Mouse (Mus musculus) CH12.LX (cell line): Measurements from ENCODE around the gene Sh3glb2. TPM values are rescaled to one million over a fixed set of nuclear protein-coding genes. Genes with fewer than 3 reads are reported as not detected.

Experiments used
- DNase-seq: peaks from one replicate; pipeline ENCODE4 v3.0.0-alpha.2; 2013; ENCODE audit errors: extremely low read depth
- H3K27ac ChIP-seq: 2 replicates; pipeline ENCODE4 v1.5.1; 2012; ENCODE audit warnings: low read depth, mild to moderate bottlenecking, control low read depth, moderate library complexity; ENCODE audit not compliant: insufficient read depth
- H3K27me3 ChIP-seq: replicated peaks from 2 replicates; pipeline ENCODE3; 2012; ENCODE audit warnings: inconsistent platforms
- H3K36me3 ChIP-seq, 2 experiments: replicated peaks in 1 of 2; 2 replicates each; pipeline versions ENCODE3 to v1.6.1; 2012; ENCODE audit warnings: inconsistent platforms in 1 of 2, low read length in 1 of 2, mild to moderate bottlenecking in 1 of 2, mixed read lengths in 1 of 2, moderate library complexity in 1 of 2; ENCODE audit not compliant: control insufficient read depth in 1 of 2, insufficient read depth in 1 of 2
- H3K4me1 ChIP-seq, 2 experiments: 2 replicates each; pipeline ENCODE4 v1.6.1; 2012; ENCODE audit warnings: inconsistent platforms in 1 of 2, moderate library complexity in 1 of 2; ENCODE audit not compliant: insufficient read depth in 2 of 2, control insufficient read depth in 1 of 2
- H3K4me2 ChIP-seq: 2 replicates; pipeline ENCODE4 v1.6.1; 2012; ENCODE audit warnings: low read depth, mild to moderate bottlenecking, control low read depth; ENCODE audit not compliant: poor library complexity, insufficient read depth, severe bottlenecking
- H3K4me3 ChIP-seq, 3 experiments: fragments of 150-350 bp in 1 of 3; sonication (generic) in 1 of 3; replicated peaks in 1 of 3; 2 replicates each; pipeline versions ENCODE3 to v1.5.1; 2011 to 2012; ENCODE audit warnings: low read depth in 2 of 3, low read length in 2 of 3, mild to moderate bottlenecking in 2 of 3, moderate library complexity in 2 of 3, control low read depth in 1 of 3, improper control_type of control experiment in 1 of 3, inconsistent platforms in 1 of 3, mixed read lengths in 1 of 3; ENCODE audit not compliant: poor library complexity in 1 of 3
- H3K79me2 ChIP-seq: replicated peaks from 2 replicates; pipeline ENCODE4 v1.6.1; 2012; ENCODE audit warnings: mild to moderate bottlenecking, moderate library complexity; ENCODE audit not compliant: control insufficient read depth, poor library complexity, insufficient read depth, severe bottlenecking; ENCODE audit errors: extremely low read depth
- H3K9ac ChIP-seq: 2 replicates; pipeline ENCODE4 v1.6.1; 2012; ENCODE audit warnings: low read depth, mild to moderate bottlenecking, control low read depth, moderate library complexity; ENCODE audit not compliant: insufficient read depth
- H3K9me3 ChIP-seq: replicated peaks from 2 replicates; pipeline ENCODE3; 2012; ENCODE audit warnings: low read length, inconsistent platforms, mixed read lengths
- JUN ChIP-seq: IDR thresholded peaks from 2 replicates; pipeline ENCODE4 v1.6.1; 2011; ENCODE audit warnings: low read depth, mild to moderate bottlenecking, low read length, improper control_type of control experiment, moderate library complexity; ENCODE audit not compliant: insufficient read depth
- MAFK ChIP-seq: IDR thresholded peaks from 2 replicates; pipeline ENCODE4 v1.6.1; 2011; ENCODE audit warnings: low read length, improper control_type of control experiment; ENCODE audit not compliant: insufficient replicate concordance
- NRF1 ChIP-seq: IDR thresholded peaks from 2 replicates; pipeline ENCODE4 v1.6.1; 2014; ENCODE audit warnings: low read depth, mild to moderate bottlenecking, inconsistent platforms, low read length, improper control_type of control experiment, moderate library complexity
- RAD21 ChIP-seq: IDR thresholded peaks from 2 replicates; pipeline ENCODE4 v1.6.1; 2011; ENCODE audit warnings: low read depth, mild to moderate bottlenecking, low read length, improper control_type of control experiment, moderate library complexity
- RCOR1 ChIP-seq: conservative IDR thresholded peaks from 2 replicates; pipeline ENCODE4 v1.6.1; 2012; ENCODE audit warnings: low read depth, mild to moderate bottlenecking, inconsistent platforms, low read length, improper control_type of control experiment
- USF2 ChIP-seq: conservative IDR thresholded peaks from 2 replicates; pipeline ENCODE4 v1.6.1; 2011; ENCODE audit warnings: low read depth, low read length, improper control_type of control experiment
- dilution Hi-C: fragments of 300-500 bp; cut with MboI; formaldehyde crosslinking; loops from 2 replicates; pipeline ENCODE4 v1.14.3; 2020; ENCODE audit warnings: low sequenced_read_pairs; ENCODE audit not compliant: extremely low pct_unique_long_range_greater_than_20kb, extremely low pct_ligation_motif_present
- in situ Hi-C: fragments of 300-500 bp; cut with MboI; formaldehyde crosslinking; loops from 3 replicates; pipeline ENCODE4 v1.14.3; 2019; ENCODE audit warnings: low sequenced_read_pairs, low pct_ligation_motif_present, low pct_unique_long_range_greater_than_20kb, mixed read lengths
- polyA plus RNA-seq: library from polyadenylated mRNA; unstranded; fragments of >175 nt; gene quantifications from 2 replicates; pipeline ENCODE4 v1.2.1, GENCODE M21; 2012; ENCODE audit warnings: low read depth; ENCODE audit not compliant: insufficient read length
- total RNA-seq, 2 experiments: library from RNA; depleted of rRNA; stranded (reverse); fragments of 300-350 nt in 1 of 2; fragments of >200 nt in 1 of 2; gene quantifications; 2 replicates each; pipeline ENCODE4 v1.2.3; 2012 to 2014

Sh3glb2 gene
- total and polyA plus RNA-seq, 3 experiments, result 27.2 to 47.8 (median 38.9) TPM

DNA sequence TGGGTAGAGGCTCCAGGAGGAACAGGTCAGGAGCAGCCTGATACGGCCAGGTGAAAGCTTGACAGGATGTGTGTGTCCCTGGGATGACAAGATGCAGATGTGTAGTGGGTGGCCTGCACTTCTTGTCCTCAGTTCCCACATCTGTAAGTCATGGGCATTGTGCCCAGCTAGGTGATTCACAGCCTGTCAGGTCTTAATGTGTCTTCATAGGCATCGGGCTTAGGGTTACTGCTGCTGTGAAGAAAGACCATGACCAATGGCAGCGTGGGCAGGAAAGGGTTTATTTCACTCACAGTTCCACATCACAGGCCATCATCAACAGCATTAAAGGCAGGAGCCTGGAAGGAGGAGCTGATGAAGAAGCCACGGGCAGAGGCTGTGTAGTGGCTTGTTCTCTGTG is 26.5 kb upstream of the Sh3glb2 start:
- no peak for DNase-seq
- no peak overlapping the region for H3K4me3 ChIP-seq
- H3K36me3 ChIP-seq, result peaks cover 32 to 55% of the 10 kb centered on the region in 2 experiments
- no peak overlapping the region for H3K27ac ChIP-seq
- in situ Hi-C loops, result no loop called here
- no peak overlapping the region for H3K9ac ChIP-seq
- dilution Hi-C loops, result no loop called here
- TF ChIP-seq USF2, result no peak
- TF ChIP-seq MAFK, result no peak
- no peak for TF ChIP-seq RCOR1
- no peaks in the 10 kb centered on the region for H3K9me3 ChIP-seq
- H3K4me1 ChIP-seq, result no peaks in the 10 kb centered on the region
- H3K79me2 ChIP-seq, result no peaks in the 10 kb centered on the region
- no peaks in the 10 kb centered on the region for H3K27me3 ChIP-seq
- H3K4me2 ChIP-seq, result no peak overlapping the region

DNA sequence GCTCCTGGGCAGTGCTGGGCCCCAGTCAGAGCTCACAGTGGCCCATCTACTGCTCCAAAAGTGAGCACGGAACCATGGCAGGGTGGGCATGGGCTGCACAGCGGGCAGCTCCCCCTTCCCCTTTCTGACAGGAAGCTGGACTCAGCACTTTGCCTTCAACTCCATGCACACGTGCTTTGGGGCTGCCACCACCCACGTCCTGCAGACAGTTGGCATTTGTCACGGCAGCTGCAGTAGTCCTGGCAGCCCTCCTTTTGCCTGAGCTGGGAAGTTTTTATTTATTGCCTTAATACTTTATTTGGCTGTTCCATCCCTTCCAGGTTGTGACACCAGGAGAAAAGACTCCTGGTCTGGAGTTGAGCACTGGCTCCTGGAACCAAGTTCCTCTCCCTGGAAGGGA is 25.7 kb upstream of the Sh3glb2 start:
- dilution Hi-C loops, result no loop called here
- Histone ChIP-seq H3K9ac (no peak overlapping the region), H3K27me3 (no peaks in the 10 kb centered on the region), H3K27ac (no peak overlapping the region), H3K36me3 (peaks cover 32 to 61% of the 10 kb centered on the region in 2 experiments), H3K4me3 (no peak overlapping the region), H3K79me2 (no peaks in the 10 kb centered on the region), H3K9me3 (no peaks in the 10 kb centered on the region), H3K4me2 (no peak overlapping the region), H3K4me1 (no peaks in the 10 kb centered on the region)
- no peak for TF ChIP-seq NRF1
- no peak for TF ChIP-seq MAFK
- no peak for TF ChIP-seq JUN
- TF ChIP-seq RAD21, result no peak
- in situ Hi-C loops, result no loop called here
- DNase-seq, result no peak

DNA sequence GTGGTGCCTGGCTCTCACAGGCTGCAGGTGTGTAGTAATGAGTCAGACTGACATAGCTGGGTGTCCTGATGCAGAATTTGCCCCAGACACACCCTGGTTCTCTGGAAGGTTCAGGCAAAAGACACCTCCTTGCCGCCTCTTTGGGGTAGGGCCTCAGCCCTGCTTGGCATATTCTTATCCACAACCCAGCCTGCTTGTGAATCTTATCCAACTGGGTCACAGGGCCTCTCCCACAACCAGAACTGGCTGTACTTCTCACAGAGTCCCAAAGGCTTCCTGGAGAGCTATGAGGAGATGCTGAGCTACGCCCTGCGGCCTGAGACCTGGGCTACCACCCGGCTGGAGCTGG is 22.2 kb upstream of the Sh3glb2 start:
- no peaks in the 10 kb centered on the region for H3K9me3 ChIP-seq
- H3K4me2 ChIP-seq, result no peak overlapping the region
- no peaks in the 10 kb centered on the region for H3K79me2 ChIP-seq
- no peak overlapping the region for H3K4me3 ChIP-seq
- peaks cover 58 to 94% of the 10 kb centered on the region in 2 experiments for H3K36me3 ChIP-seq
- dilution Hi-C loops, result no loop called here
- no peaks in the 10 kb centered on the region for H3K4me1 ChIP-seq
- H3K27me3 ChIP-seq, result no peaks in the 10 kb centered on the region
- DNase-seq, result no peak
- no peak overlapping the region for H3K9ac ChIP-seq
- in situ Hi-C loops, result no loop called here
- H3K27ac ChIP-seq, result no peak overlapping the region
- TF ChIP-seq JUN, result no peak
